10 mouse cellular contexts compared by ENCODE assay signal in genomic region chr4:136242065-136242703, GRCm38 (mm10). TPM values are rescaled to one million over a fixed set of nuclear protein-coding genes. Genes with fewer than 3 reads are reported as not detected.
A peak's percentile ranks its signal among the peaks of the same experiment; 100 is the strongest.
DNase-seq lines count a peak whose midpoint lies in the region; ATAC-seq and TF ChIP-seq lines count a peak whose summit lies in the region.
"Had no signal": no experiment of that assay in that cellular context is flagged by ENCODE, and none has a peak within 500 bp of the region (broad histone marks: within the 10 kb centered on the region; RNA-seq: fewer than 3 reads in every experiment).

No protein-coding gene starts in this region.

- peak; percentile 54 to 70 (median 57) for TF ChIP-seq CTCF in MEL (IDR thresholded peaks at IDR 0.05 in 2 of 3, conservative IDR thresholded peaks at IDR 0.05 in 1 of 3; ENCODE audit: control insufficient read depth in 1 of 3, insufficient read depth in 1 of 3, low read depth in 2 of 3, low read length in 3 of 3, poor library complexity in 1 of 3, severe bottlenecking in 1 of 3)
- peak; percentile 63 for TF ChIP-seq CTCF in liver, postnatal 0 days (IDR thresholded peaks at IDR 0.05; ENCODE audit: low read depth)

- peaks cover 98% of the 10 kb centered on the region for H3K27me3 ChIP-seq in hindbrain, embryonic 10.5 days (ENCODE audit: insufficient read depth, poor library complexity, severe bottlenecking)
- peaks cover 46% of the 10 kb centered on the region for H3K27me3 ChIP-seq in hindbrain, embryonic 11.5 days (ENCODE audit: control insufficient read depth, insufficient read depth, low read length)
- H3K27me3 ChIP-seq in MEL (ENCODE audit: control insufficient read depth in 1 of 2, insufficient read depth in 2 of 2, low read length in 2 of 2), result peaks cover 0 to 3% of the 10 kb centered on the region in 2 experiments; a peak in 2 of 4 replicates
- H3K27me3 ChIP-seq in liver, postnatal 0 days (ENCODE audit: insufficient read depth, low read length), result peaks cover 41% of the 10 kb centered on the region

- no peaks in the 10 kb centered on the region for H3K9me3 ChIP-seq in hindbrain, embryonic 10.5 days
- no peaks in the 10 kb centered on the region for H3K9me3 ChIP-seq in hindbrain, embryonic 11.5 days (ENCODE audit: control insufficient read depth, low read length)
- no peaks in the 10 kb centered on the region for H3K9me3 ChIP-seq in MEL (replicated peaks; ENCODE audit: insufficient read depth, low read length)
- H3K9me3 ChIP-seq in liver, postnatal 0 days (ENCODE audit: low read length), result no peaks in the 10 kb centered on the region
- H3K9me3 ChIP-seq: limb, embryonic 15.5 days; neural tube, embryonic 12.5 days had no signal

- 45% methylated on average over 8 of the region's 8 CpGs for WGBS in hindbrain, embryonic 10.5 days
- 46% methylated on average over 8 of the region's 8 CpGs for WGBS in hindbrain, embryonic 11.5 days
- 40% methylated on average over 8 of the region's 8 CpGs for WGBS in liver, postnatal 0 days (ENCODE audit: insufficient replicate concordance)

- H3K4me1 ChIP-seq in hindbrain, embryonic 10.5 days (replicated peaks), result peaks cover 60% of the 10 kb centered on the region
- peaks cover 4% of the 10 kb centered on the region; the same call in 1 of the 2 replicates for H3K4me1 ChIP-seq in hindbrain, embryonic 11.5 days (replicated peaks; ENCODE audit: control insufficient read depth, insufficient read depth, low read length)
- H3K4me1 ChIP-seq in MEL (ENCODE audit: control insufficient read depth in 1 of 2, insufficient read depth in 2 of 2, low read length in 2 of 2), result no peaks in the 10 kb centered on the region
- H3K4me1 ChIP-seq in liver, postnatal 0 days (ENCODE audit: insufficient read depth), result peaks cover 4% of the 10 kb centered on the region; the same call in 1 of the 2 replicates

- peak; percentile 22 for DNase-seq in hindbrain, embryonic 10.5 days (ENCODE audit: low spot score)
- DNase-seq in hindbrain, embryonic 11.5 days (ENCODE audit: low spot score), result no peak
- peak; percentile 49 to 50 for DNase-seq in B cell, adult 2 months
- DNase-seq in MEL (ENCODE audit: low read depth, low spot score), result peak; percentile 56
- DNase-seq in liver, postnatal 0 days, result no peak
- DNase-seq in frontal cortex, postnatal 25 days (ENCODE audit: low spot score in 2 of 2), result no peak
- DNase-seq in layer of hippocampus, adult 11-12 months (ENCODE audit: low spot score), result no peak
- DNase-seq: adrenal gland, adult 8-10 months had no signal

- H3K4me2 ChIP-seq in hindbrain, embryonic 11.5 days (replicated peaks; ENCODE audit: low read depth, low read length), result no peak overlapping the region
- no peak overlapping the region for H3K4me2 ChIP-seq in liver, postnatal 0 days (ENCODE audit: low read depth, low read length)
- H3K4me2 ChIP-seq: limb, embryonic 15.5 days; neural tube, embryonic 12.5 days had no signal

- H3K9ac ChIP-seq in hindbrain, embryonic 11.5 days (ENCODE audit: low read depth, low read length), result no peak overlapping the region
- no peak overlapping the region for H3K9ac ChIP-seq in MEL (ENCODE audit: control insufficient read depth, low read depth, low read length, poor library complexity, severe bottlenecking)
- no peak overlapping the region for H3K9ac ChIP-seq in liver, postnatal 0 days (replicated peaks)
- H3K9ac ChIP-seq: limb, embryonic 15.5 days; neural tube, embryonic 12.5 days had no signal

- peak; percentile 49 for TF ChIP-seq RAD21 in MEL (IDR thresholded peaks at IDR 0.05; ENCODE audit: low read depth, low read length)

- H3K27ac ChIP-seq in hindbrain, embryonic 10.5 days, result no peak overlapping the region
- no peak overlapping the region for H3K27ac ChIP-seq in hindbrain, embryonic 11.5 days (ENCODE audit: low read depth, low read length)
- no peak overlapping the region for H3K27ac ChIP-seq in MEL (ENCODE audit: control insufficient read depth, low read depth, low read length)
- H3K27ac ChIP-seq in liver, postnatal 0 days (ENCODE audit: low read depth), result no peak overlapping the region
- H3K27ac ChIP-seq: limb, embryonic 15.5 days; neural tube, embryonic 12.5 days had no signal

- no peak for TF ChIP-seq EP300 in MEL (IDR thresholded peaks at IDR 0.05; ENCODE audit: low read depth in 1 of 2, low read length in 2 of 2)
- TF ChIP-seq EP300 in liver, postnatal 0 days (IDR thresholded peaks at IDR 0.05; ENCODE audit: low read depth), result no peak

- no peaks in the 10 kb centered on the region for H3K79me2 ChIP-seq in MEL (ENCODE audit: control insufficient read depth, insufficient read depth, low read length, poor library complexity)

- peaks cover 4% of the 10 kb centered on the region for H3K36me3 ChIP-seq in hindbrain, embryonic 10.5 days
- H3K36me3 ChIP-seq in hindbrain, embryonic 11.5 days (ENCODE audit: control insufficient read depth, insufficient read depth, low read length), result no peaks in the 10 kb centered on the region
- no peaks in the 10 kb centered on the region for H3K36me3 ChIP-seq in MEL (ENCODE audit: control insufficient read depth in 1 of 2, insufficient read depth in 2 of 2, low read length in 2 of 2)
- H3K36me3 ChIP-seq in liver, postnatal 0 days (replicated peaks; ENCODE audit: insufficient read depth, low read length), result peaks cover 7% of the 10 kb centered on the region; the same call in 1 of the 2 replicates

- no peak for TF ChIP-seq POLR2A in MEL (IDR thresholded peaks at IDR 0.05; ENCODE audit: control insufficient read depth in 1 of 2, insufficient read depth in 1 of 2, low read depth in 1 of 2, low read length in 2 of 2, poor library complexity in 1 of 2)

- no peak overlapping the region for H3K4me3 ChIP-seq in hindbrain, embryonic 10.5 days
- no peak overlapping the region for H3K4me3 ChIP-seq in hindbrain, embryonic 11.5 days (ENCODE audit: low read depth, low read length)
- no peak overlapping the region for H3K4me3 ChIP-seq in MEL (ENCODE audit: control insufficient read depth in 1 of 2, insufficient read depth in 1 of 2, low read depth in 2 of 2, low read length in 2 of 2)
- H3K4me3 ChIP-seq in liver, postnatal 0 days (ENCODE audit: low read depth, low read length), result no peak overlapping the region
- H3K4me3 ChIP-seq: limb, embryonic 15.5 days; neural tube, embryonic 12.5 days had no signal

- no peak for ATAC-seq in hindbrain, embryonic 11.5 days (ENCODE audit: low FRiP score)
- no peak for ATAC-seq in liver, postnatal 0 days

TF ChIP-seq in MEL, 35 proteins besides CTCF, POLR2A, EP300 and RAD21:
- TF ChIP-seq MAZ (IDR thresholded peaks at IDR 0.05; ENCODE audit: low read depth, low read length), result no peak
- no peak for TF ChIP-seq MYC (IDR thresholded peaks at IDR 0.05; ENCODE audit: low read depth, low read length)
- no peak for TF ChIP-seq RCOR1 (IDR thresholded peaks at IDR 0.05; ENCODE audit: low read depth, low read length)
- TF ChIP-seq BHLHE40 (IDR thresholded peaks at IDR 0.05; ENCODE audit: borderline replicate concordance, low read depth, low read length), result no peak
- TF ChIP-seq CHD1 (IDR thresholded peaks at IDR 0.05; ENCODE audit: low read depth, low read length), result no peak
- TF ChIP-seq ZC3H11A (IDR thresholded peaks at IDR 0.05; ENCODE audit: low read depth, low read length), result no peak
- no peak for TF ChIP-seq MYB (IDR thresholded peaks at IDR 0.05; ENCODE audit: low read depth, low read length)
- peak; percentile 38 for TF ChIP-seq SMC3 (IDR thresholded peaks at IDR 0.05; ENCODE audit: low read depth, low read length)
- no peak for TF ChIP-seq POLR2AphosphoS2 (IDR thresholded peaks at IDR 0.05; ENCODE audit: low read length)
- TF ChIP-seq ZMIZ1 (IDR thresholded peaks at IDR 0.05; ENCODE audit: low read depth, low read length), result no peak
- TF ChIP-seq USF1 (IDR thresholded peaks at IDR 0.05; ENCODE audit: low read depth, low read length), result peak; percentile 74
- no peak for TF ChIP-seq POLR2AphosphoS5 (IDR thresholded peaks at IDR 0.05; ENCODE audit: borderline replicate concordance, low read depth, low read length)
- no peak for TF ChIP-seq TAL1 (IDR thresholded peaks at IDR 0.05; ENCODE audit: low read length)
- no peak for TF ChIP-seq USF2 (IDR thresholded peaks at IDR 0.05; ENCODE audit: borderline replicate concordance in 1 of 2, insufficient read depth in 1 of 2, low read depth in 1 of 2, low read length in 2 of 2)
- TF ChIP-seq UBTF (IDR thresholded peaks at IDR 0.05; ENCODE audit: borderline replicate concordance, insufficient read depth, low read depth, low read length), result no peak
- TF ChIP-seq NELFE (IDR thresholded peaks at IDR 0.05; ENCODE audit: low read depth, low read length), result no peak

RNA-seq across cellular contexts. Expression of gene Tcea3, which starts 5.3 kb away (rescaled TPM):
- 1.3 and 2.2 TPM in 2 replicates for polyA plus RNA-seq in hindbrain, embryonic 10.5 days (2016; fragmentation: Nextera tagmentation; extraction: Ambion mirVana)
- 3.1 and 5.2 TPM in 2 replicates for polyA plus RNA-seq in hindbrain, embryonic 11.5 days (2014; fragmentation: Nextera tagmentation; extraction: Ambion mirVana)
- total RNA-seq in MEL (2012; rRNA removed), result not detected in 2 replicates
- polyA plus RNA-seq in MEL (2012; ENCODE audit: insufficient read depth in 1 of 2, insufficient read length in 2 of 2, low read depth in 1 of 2, low replicate concordance in 2 of 2, missing spikeins in 1 of 2), result not detected
- polyA plus RNA-seq in liver, postnatal 0 days (2015; fragmentation: Nextera tagmentation; extraction: Ambion mirVana), result 37.6 and 41.7 TPM in 2 replicates

RNA-seq across cellular contexts. Expression of gene Asap3, which starts 36.0 kb away (rescaled TPM):
- 5.2 and 6.5 TPM in 2 replicates for polyA plus RNA-seq in hindbrain, embryonic 10.5 days (2016; fragmentation: Nextera tagmentation; extraction: Ambion mirVana)
- 2.5 and 3.3 TPM in 2 replicates for polyA plus RNA-seq in hindbrain, embryonic 11.5 days (2014; fragmentation: Nextera tagmentation; extraction: Ambion mirVana)
- total RNA-seq in MEL (2012; rRNA removed), result 0.03 and 0.04 TPM in 2 replicates
- under 1 TPM in 1 of 2 experiments, not detected in 1; 0.33 TPM for polyA plus RNA-seq in MEL (2012; ENCODE audit: insufficient read depth in 1 of 2, insufficient read length in 2 of 2, low read depth in 1 of 2, low replicate concordance in 2 of 2, missing spikeins in 1 of 2)
- 4.5 and 4.8 TPM in 2 replicates for polyA plus RNA-seq in liver, postnatal 0 days (2015; fragmentation: Nextera tagmentation; extraction: Ambion mirVana)

RNA-seq across cellular contexts. Expression of gene Zfp46, which starts 42.3 kb away (rescaled TPM):
- polyA plus RNA-seq in hindbrain, embryonic 10.5 days (2016; fragmentation: Nextera tagmentation; extraction: Ambion mirVana), result 24.6 and 29.0 TPM in 2 replicates
- 26.2 and 33.1 TPM in 2 replicates for polyA plus RNA-seq in hindbrain, embryonic 11.5 days (2014; fragmentation: Nextera tagmentation; extraction: Ambion mirVana)
- 6.2 and 6.6 TPM in 2 replicates for total RNA-seq in MEL (2012; rRNA removed)
- polyA plus RNA-seq in MEL (2012; ENCODE audit: insufficient read depth in 1 of 2, insufficient read length in 2 of 2, low read depth in 1 of 2, low replicate concordance in 2 of 2, missing spikeins in 1 of 2), result 1 to 10 TPM in 1 of 2 experiments, not detected in 1; 5.9 TPM
- polyA plus RNA-seq in liver, postnatal 0 days (2015; fragmentation: Nextera tagmentation; extraction: Ambion mirVana), result 1.6 and 1.9 TPM in 2 replicates

Comparison
In these comparisons a context has a peak if more than half of its experiments do, and no peak if none do; other contexts are left out.
1. DNase-seq: peak in hindbrain, embryonic 10.5 days (single experiment), B cell, adult 2 months (2 of 2) and MEL (single experiment); none in hindbrain, embryonic 11.5 days (single experiment), liver, postnatal 0 days (single experiment), frontal cortex, postnatal 25 days (0 of 2) and layer of hippocampus, adult 11-12 months (single experiment).